Mouse (Mus musculus) telencephalon, adult 2 months (tissue): ENCODE data around the gene Crebbp.
"Not testable (repeated sequence)": the region's sequence is repeated elsewhere in the genome, so short reads cannot be mapped to it uniquely, and the experiment has no call there.

Experiments used
- DNase-seq: peaks from one replicate; pipeline ENCODE4 v3.0.0-alpha.2; 2011; ENCODE audit warnings: low read depth, low spot score

Gene Crebbp

GRCm38 (mm10) chr16:4213799-4214551 is at the start of gene Crebbp:
TSS of gene Crebbp (minus strand) at chr16:4213997.
- peak; percentile 69 for DNase-seq

DNA sequence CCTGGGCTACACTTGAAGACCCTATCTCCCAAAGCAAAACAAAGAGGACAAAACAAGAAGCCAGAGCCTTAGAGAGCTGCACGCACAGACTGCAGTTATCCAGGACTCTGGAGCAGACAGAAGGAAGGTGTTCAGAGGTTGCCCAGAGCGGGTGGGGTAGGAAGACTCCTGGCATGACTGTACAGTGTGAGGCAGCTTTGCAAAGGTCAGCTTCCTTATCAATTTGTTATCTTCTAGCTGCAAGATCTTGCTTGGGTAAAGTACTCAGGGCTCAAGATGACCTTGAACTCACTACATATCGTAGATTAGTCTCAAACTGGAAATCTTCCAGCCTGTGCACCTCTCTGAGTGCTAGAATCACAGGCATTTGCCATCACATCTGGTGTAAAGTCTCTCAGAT is 49.7 kb upstream of the Crebbp start:
- DNase-seq, result no peak

- DNase-seq, result no peak
Measured at GRCm38 (mm10) chr16:4257546-4257945, 43.7 kb upstream of the Crebbp start.

DNA sequence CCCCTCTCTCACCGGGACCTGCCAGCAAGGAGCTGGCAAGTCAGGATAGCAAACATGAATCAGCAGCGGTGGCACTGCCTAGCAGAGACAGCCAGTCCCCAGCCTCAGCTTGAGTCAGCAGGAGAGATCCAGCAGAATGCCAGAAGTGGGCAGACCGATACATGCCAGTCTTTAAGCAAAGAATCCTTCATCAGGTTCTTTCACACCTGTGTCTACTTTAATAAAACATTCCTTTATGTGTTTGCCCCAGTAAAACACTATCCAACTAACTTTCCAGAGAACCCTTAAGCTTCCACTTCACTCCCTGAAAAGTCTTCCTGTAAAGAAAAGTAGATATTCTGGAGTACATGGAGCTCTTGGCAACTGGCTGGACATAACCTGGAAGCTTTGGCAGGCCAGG is 35.0 kb upstream of the Crebbp start:
- DNase-seq, result no peak

GRCm38 (mm10) chr16:4245241-4245640 is 31.4 kb upstream of the Crebbp start:
- not testable (repeated sequence) for DNase-seq

DNA sequence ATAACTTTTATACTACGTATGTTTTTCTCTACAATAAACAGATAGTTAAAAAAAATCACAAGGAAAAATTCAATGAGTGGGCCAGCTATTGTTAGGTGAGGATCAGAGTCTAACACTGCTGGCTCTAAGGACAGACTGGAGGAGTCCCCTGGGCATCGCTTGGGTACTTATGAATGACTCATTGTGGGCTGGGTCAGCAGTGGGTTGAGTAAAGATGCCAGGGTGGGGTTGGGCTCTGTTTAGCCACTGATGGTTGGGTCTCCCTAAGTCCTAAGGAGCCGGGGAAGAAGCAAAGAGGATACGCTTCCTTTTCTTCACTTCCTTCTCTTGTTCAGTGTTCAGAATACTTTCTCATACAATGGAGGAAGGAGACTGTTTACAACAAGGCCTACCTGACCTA is 22.3 kb upstream of the Crebbp start:
- DNase-seq, result no peak

- DNase-seq, result no peak
Measured at GRCm38 (mm10) chr16:4235587-4235986, 21.8 kb upstream of the Crebbp start.

DNA sequence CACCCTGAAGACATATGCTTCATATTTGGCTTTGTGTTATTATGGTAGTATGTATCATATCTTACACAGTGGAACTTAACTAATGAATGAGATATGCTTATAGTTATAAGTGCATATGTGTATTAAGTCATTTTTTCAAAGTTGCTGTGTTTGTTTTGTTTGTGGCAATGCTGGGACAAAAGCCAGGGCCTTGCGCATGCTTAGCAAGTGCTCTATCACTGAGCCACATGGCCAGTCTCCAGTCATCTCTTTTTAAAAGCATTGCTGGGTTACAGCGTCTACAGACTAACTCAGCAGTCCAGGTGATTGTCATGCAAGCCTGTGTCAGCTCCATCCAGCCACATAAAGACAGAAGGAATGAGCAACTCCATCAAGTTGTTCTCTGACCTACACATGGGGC is 12.0 kb upstream of the Crebbp start:
- DNase-seq, result no peak

GRCm38 (mm10) chr16:4214631-4215240 is 939 bp upstream of the Crebbp start:
- no peak for DNase-seq

DNA sequence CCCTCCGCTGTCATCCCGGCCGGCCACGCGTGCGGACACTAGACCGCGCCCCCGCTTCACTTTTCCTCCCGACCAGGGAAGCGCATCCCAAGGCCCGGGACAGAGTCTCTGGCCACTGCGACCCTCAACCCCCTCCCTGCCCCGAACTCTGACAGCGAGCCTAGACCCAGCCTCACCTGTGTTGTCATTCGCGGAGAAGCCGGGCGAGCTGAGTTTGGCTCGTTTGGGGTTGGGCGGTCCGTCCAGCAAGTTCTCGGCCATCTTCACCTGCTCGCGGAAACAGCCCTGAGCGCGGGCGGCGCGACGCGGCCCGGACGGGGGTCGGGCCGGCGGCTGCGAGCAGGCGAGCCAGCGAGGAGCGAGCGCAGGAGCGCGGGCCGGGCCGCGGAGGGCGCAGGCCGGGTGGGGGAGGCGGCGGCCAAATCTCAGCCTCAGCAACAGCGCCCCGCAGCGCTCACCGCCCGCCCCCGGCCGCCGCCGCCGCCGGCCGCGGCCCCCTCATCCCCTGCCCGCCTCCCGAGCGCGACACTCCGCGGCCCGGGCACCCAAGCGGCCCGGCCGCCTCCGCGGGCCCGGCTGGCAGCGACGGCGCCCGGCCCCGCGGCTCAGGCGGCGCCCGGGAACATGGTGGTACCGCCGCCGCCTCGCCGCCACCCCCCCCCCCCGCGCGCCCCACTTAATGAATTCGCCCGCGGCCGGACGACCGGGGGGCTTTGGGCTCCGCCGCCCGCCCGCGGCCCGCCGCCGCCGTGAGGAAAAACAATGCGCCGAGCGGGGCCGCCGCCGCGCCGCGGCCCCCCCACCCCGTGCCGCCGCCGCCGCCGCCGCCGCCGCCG is 616 bp downstream of the Crebbp start:
- no peak for DNase-seq

GRCm38 (mm10) chr16:4212167-4212962 is 1.4 kb downstream of the Crebbp start:
- no peak for DNase-seq

GRCm38 (mm10) chr16:4210290-4210689 is 3.5 kb downstream of the Crebbp start:
- DNase-seq, result no peak

DNA sequence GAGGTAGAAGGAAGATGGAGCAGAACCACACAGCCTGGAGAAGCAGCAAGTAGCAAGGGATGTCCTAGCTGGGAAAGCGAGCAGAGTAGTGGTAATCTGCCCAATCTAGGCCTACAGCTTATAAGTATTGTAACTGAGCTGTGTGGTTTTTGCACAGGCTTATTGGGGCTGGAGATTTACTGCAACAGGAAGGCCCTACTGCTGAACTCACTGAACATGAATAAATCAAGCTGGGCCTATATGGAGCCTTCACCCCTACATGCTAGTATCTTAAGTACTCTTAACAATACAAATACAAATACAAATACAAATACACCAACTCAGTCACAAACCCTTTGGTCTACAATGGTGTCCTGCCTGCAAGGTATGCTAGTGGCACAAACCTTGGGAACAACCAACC is 10.2 kb downstream of the Crebbp start:
- DNase-seq, result no peak

DNA sequence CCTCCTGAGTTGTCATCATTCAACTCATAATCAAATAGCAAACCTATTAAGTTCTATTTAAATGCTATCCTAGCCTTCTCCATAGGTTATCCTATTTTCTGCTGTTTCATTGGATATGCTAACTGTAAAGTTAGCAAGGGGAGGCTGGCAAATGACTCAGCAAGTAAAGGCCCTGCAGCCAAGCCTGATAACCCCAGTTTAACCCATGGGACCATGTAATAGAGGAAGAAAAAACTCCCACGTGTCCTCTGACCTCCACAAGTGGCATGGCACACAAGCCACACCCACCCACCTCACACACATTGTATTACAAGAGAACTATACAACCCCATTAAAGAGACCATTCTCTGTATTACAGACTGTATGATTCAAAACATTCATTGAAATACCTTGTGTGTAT is 13.8 kb downstream of the Crebbp start:
- no peak for DNase-seq

GRCm38 (mm10) chr16:4199566-4199965 is 14.2 kb downstream of the Crebbp start:
- DNase-seq, result no peak

GRCm38 (mm10) chr16:4198004-4198403 is 15.8 kb downstream of the Crebbp start:
- DNase-seq, result no peak

GRCm38 (mm10) chr16:4190166-4190565 is 23.6 kb downstream of the Crebbp start:
- DNase-seq, result no peak

DNA sequence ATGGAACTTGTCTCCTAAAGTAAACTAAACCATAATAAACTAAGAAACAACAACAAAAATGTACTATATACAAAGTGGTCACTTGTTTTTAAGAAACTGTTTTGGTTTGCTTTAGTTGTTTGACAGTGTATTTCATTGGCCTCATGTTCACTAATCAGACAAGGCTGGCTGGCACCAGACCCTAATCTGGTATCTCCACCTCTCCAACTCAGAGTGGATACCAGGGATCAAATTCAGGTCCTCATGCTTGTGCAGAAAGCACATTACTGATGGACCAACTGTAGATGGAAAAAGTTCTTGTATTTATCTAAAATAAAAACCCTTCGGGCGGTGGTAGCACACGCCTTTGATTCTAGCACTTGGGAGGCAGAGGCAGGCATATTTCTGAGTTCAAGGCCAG is 38.7 kb downstream of the Crebbp start:
- no peak for DNase-seq

DNA sequence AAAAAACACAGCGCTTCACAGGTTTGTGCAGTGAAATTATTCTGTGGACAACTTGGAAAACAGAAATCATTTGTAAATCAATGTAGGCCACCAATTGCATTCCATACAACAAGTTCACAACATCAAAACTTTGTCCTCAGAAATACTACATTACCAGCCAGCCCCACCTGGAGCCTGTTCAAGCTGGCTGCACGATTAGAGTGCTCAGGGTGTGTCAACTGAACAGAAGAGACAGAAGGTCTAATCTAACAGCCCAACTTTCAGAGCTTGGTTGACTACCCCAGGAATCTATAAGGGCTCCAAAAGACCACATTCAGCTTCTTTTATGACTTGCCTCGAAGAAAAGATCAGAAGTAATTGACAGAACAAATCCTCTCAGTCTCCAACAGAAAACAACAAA is 44.3 kb downstream of the Crebbp start:
- DNase-seq, result no peak

DNA sequence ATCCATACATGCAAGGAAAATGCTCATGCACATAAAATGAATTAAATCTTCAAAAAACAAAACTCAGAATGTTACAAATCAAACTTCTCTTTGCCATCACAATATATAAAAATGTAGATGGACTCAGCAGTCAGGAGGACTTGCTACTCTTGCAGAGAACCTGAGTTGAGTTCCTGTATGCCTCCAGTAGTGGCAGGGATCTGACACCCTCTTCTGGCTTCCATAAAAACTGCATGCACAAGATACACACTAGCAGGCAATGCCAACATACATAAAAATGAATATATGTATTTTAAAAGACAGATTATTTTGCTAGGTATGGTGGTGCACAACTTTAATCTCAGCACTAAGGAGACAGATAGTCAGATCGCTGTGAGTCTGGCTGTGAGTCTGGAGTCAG is 45.3 kb downstream of the Crebbp start:
- DNase-seq, result no peak

GRCm38 (mm10) chr16:4160898-4161247 is 52.9 kb downstream of the Crebbp start:
- no peak for DNase-seq
